Mouse (Mus musculus): ENCODE results near the gene Adcy7. TPM values are rescaled to one million over a fixed set of nuclear protein-coding genes. Genes with fewer than 3 reads are reported as not detected.

Gene Adcy7
- total RNA-seq, 2 experiments from 2014 or later = 5.0 to 6.1 TPM

DNA sequence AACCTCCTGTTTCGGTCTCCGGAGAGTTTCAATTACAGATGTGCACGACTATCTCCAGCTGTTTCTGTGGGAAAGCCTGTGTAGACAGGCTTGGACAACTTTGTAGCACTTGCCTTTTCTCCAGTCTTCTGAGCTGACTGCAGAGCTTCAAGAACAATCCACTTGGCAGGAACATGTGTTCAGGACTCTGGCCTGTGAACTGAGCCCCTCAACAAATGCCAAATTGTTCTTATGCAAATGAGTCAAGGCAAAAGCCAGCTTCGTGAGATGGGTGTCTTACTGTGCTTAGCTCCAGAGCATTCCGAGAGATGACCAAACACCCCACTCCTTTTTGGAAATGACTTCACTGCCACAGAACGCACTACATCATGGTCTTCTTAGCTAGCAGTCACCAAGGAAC, 56.5 kb downstream of the Adcy7 start:
- peak in 1 of 2 experiments; percentile 6 for DNase-seq (ENCODE audit: low spot score in 2 of 2)

- DNase-seq (ENCODE audit: low spot score in 2 of 2) = peak in 1 of 2 experiments; percentile 5
Measured at GRCm38 (mm10) chr8:88330816-88331215, 58.6 kb downstream of the Adcy7 start.

DNA sequence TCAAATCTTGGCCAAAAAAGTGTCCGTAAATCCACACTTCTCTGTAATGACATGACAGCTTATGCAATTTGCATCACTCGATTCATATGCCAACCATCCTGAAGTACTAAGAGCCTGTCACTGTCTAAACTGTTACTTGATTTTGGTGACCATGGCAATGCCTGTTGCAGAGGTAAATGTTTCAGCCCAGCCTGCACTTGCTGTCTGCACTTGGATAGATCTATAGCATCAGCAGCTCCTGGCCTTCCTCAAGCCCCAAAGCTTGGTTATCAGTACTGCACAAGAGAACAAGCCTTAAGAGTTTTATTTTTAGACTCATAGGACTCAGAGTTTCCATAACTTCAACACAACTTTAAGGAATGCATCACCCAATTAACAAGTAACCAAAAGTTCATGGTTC, 62.2 kb downstream of the Adcy7 start:
- no peak for DNase-seq (ENCODE audit: low spot score in 2 of 2)

- no peak for DNase-seq (ENCODE audit: low spot score in 2 of 2)
Measured at GRCm38 (mm10) chr8:88334975-88335374, 62.8 kb downstream of the Adcy7 start.

DNA sequence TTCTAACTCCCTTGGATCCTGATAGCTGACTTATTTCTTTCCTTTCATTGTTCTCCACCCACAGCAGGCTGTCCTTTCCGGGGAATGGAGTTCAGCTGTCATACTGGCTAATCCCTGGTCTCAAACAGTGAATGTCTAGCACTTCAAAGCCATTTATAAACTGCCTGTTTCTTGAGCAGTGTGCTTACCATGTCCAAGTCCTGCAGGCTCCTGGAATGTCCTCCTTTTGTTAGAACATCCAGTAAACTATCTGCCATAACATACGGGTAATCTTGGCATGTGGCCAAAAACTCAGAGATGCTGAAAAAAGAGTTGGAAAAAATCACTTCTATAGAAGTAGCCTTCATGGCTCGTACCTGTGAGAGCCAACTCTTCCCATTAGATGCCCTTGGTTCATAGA, 67.0 kb downstream of the Adcy7 start:
- no peak for DNase-seq (ENCODE audit: low spot score in 2 of 2)

GRCm38 (mm10) chr8:88339887-88340695, 67.9 kb downstream of the Adcy7 start:
- no peak for DNase-seq (ENCODE audit: low spot score in 2 of 2)

GRCm38 (mm10) chr8:88342026-88342425, 69.8 kb downstream of the Adcy7 start:
- DNase-seq (ENCODE audit: low spot score in 2 of 2) = no peak

DNA sequence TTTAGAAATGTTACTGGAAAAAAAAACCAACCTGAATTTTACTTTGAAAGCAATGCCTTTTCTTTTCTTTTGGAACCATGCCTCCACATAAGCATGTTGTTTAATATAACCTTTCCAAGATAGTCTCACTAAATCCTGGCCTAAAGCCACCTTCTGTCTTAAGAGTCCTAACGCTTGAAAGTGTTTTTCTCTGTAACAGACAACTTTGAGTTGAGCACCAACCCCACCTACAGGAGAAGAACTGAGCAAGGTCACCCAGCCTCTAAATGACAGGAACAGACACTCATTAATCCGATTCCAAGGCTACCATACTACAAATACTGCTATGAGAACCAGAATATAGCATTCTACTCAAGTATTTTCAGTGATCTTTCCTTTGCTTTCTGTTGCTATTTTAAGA, 76.8 kb downstream of the Adcy7 start:
- DNase-seq (ENCODE audit: low spot score in 2 of 2) = no peak

DNA sequence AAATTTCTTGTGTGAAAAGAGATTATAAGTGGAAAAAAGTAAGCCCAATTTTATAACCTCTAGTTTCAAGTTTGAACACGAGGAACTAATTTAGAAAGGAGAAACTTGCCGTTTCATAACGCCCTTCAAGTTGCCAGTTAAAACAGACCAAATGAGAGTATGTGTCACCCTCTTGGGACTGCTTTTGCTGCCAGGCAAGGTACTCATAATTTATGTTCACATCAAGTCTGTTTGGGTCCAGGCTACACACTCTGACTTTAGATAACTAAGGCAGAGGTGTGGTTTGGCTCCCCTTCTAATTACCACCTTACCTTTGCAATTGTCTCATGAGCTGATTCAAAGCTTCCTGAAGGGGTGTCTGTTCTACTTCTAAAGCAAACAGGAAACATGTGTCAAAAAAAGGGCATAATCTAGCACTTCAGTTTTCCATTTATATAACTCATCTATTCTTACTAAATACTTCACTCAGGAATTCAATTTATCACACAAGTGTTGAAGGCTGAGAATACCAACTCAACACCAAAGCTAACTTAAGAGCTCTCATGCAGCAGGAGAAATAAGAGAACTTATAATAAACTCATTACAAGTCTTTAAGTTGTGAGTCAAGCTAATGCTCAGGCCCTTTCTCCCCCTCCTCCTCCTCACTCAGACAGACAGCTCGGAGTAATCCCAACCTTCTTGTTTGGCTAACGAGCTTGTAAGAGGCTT, 85.2 kb downstream of the Adcy7 start:
- DNase-seq (ENCODE audit: low spot score in 2 of 2) = no peak

DNA sequence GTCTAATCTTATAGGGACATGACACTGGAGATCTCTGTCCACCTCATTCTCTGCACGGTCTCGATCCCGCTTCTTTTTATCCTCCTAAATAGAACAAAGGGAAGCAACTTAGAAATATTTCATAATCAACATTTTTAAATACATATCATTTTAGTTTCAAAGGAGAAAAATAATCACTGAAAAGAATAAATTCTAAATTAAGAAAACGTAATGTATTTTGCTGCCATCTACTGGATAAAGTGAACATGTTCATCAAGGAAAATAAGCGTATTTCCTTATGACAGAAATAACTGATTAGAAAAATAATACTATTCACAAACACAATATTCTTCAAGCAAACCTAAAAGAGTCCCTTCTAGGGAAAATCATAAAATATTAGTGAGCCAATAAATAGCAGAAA, 85.7 kb downstream of the Adcy7 start:
- no peak for DNase-seq (ENCODE audit: low spot score in 2 of 2)

DNA sequence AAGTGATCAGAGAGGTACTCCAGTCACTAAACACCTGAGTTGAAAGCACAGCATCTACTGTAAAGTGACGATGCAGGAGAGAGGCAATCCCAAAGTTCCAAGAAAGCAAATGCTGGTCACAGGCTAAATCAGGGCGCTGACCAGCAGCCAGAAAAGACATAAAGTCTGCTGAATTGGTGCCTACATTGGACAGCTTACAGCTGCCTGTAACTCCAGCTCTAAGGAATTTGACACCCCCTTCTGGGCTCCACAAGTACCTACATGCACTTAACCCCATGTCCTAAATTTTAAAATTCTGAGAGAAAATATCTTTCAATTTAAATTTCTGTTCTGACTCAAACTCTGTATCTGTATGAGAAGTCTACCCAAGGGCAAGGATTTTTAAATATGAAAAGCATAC, 87.8 kb downstream of the Adcy7 start:
- no peak for DNase-seq (ENCODE audit: low spot score in 2 of 2)

DNA sequence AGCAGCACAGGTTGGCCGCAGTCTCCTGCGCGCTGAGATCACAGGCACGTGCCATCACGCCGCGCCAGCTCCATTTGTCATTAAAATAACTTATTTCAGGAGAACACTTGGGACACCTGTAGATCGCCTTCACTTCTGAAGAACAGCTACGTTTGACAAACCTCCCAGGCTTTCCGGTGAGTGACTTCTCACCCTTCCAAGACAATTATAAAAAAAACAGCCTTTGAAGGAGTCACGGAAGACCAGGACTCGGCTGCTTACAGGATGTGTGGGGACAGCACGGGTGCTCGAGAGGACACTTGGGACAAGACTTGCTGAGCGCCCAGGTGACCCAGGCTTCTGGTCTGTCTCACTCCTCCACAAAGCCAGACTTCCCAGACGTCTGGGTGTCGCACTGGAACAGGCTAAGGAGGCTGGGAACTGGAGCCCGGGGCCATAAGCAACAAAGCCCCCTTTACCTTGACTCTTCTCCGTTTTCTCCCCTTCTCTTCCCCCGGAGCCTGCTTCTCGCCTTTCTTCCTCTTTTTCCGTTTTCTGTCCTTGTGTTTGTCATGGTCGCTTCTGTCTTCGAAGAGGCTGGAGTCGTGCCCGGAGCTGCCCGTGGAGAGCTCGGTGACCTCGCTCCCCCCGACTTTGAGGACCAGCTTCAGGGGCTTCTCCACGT, 89.0 kb downstream of the Adcy7 start:
- peak; percentile 16 to 36 for DNase-seq (ENCODE audit: low spot score in 2 of 2)

- DNase-seq (ENCODE audit: low spot score in 2 of 2) = peak; percentile 92 to 95
Measured at GRCm38 (mm10) chr8:88361708-88362428, 89.7 kb downstream of the Adcy7 start, which contains the start of gene Brd7. Brd7 (minus strand) TSS chr8:88362194.

- DNase-seq (ENCODE audit: low spot score in 2 of 2) = no peak
Measured at GRCm38 (mm10) chr8:88362446-88363150, 90.4 kb downstream of the Adcy7 start.

DNA sequence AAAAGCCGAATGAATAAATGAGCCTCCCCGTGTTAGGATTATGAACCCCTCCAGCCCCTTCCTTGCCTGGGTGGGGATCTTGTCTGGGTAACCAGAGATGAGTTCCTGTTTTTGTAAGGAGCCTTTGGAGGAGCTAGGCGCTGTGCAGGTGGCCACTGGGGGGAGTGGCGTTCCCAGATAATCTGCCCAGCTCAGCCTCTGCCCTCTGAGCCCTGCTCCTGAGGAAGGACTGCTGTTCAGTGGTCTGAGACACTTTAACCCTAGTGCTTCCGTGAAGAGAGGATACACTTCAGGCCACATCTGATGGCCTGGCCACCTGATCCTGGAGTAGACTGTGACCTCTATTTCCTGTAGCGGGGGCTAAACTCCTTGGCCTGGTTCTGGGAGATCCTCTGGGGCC, 97.0 kb downstream of the Adcy7 start:
- no peak for DNase-seq (ENCODE audit: low spot score in 2 of 2)

DNA sequence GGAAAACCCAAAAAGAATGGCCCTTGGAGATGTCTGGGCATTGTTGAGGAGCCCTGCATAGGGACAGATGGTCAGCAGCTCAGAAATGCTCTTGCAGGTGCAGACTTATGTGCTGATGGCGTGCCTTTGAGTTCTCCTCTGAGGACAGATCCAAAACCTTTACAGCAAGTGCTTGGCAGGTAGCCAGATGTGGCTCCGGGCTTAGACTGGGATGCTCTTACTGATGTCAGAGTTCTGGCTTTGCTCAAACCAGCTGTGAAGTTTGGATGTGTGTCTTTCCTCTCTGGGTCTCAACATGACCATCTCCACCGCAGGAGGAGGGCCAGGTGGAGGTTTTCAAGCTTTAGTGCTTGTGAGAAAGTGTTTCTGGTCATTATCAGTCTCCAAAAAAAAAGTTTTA, 97.6 kb downstream of the Adcy7 start:
- DNase-seq (ENCODE audit: low spot score in 2 of 2) = no peak

DNA sequence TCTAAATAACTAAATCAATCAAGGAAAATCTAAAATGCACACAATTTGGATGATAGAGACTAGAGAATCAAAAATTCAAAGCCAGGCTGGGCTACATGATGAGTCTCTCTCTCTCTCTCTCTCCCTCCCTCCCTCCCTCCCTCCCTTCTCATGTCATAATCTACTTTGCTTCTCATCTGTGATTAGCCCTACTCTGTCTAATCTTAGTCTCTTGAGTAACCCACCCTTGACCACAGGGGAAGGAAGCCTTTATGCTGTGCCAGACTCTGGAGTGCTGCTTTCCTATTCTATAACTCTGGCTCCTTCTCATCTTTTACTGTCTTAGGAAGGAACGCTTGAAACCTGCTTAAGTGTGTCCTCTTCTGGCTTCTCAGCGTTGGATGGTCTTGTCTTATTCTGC, 99.3 kb downstream of the Adcy7 start:
- DNase-seq (ENCODE audit: low spot score in 2 of 2) = no peak

GRCm38 (mm10) chr8:88376836-88377582, 104.8 kb downstream of the Adcy7 start:
- peak; percentile 62 to 73 for DNase-seq (ENCODE audit: low spot score in 2 of 2)

Data from layer of hippocampus, postnatal 10 days (tissue).